Mouse (Mus musculus) lung, adult 2 months (tissue): ENCODE data around the gene Arhgap25.

ENCODE experiments used
- CTCF ChIP-seq: fragments of 200-500 bp; IDR thresholded peaks from 2 replicates; pipeline ENCODE4 v1.5.1; 2011; ENCODE audit warnings: mild to moderate bottlenecking, low read length, control low read depth; ENCODE audit not compliant: insufficient read depth
- POLR2A ChIP-seq: fragments of 200-500 bp; IDR thresholded peaks from 2 replicates; pipeline ENCODE4 v1.6.1; 2011; ENCODE audit warnings: low read depth, mild to moderate bottlenecking, control low read depth, low read length, borderline replicate concordance; ENCODE audit errors: extremely low read depth

DNA sequence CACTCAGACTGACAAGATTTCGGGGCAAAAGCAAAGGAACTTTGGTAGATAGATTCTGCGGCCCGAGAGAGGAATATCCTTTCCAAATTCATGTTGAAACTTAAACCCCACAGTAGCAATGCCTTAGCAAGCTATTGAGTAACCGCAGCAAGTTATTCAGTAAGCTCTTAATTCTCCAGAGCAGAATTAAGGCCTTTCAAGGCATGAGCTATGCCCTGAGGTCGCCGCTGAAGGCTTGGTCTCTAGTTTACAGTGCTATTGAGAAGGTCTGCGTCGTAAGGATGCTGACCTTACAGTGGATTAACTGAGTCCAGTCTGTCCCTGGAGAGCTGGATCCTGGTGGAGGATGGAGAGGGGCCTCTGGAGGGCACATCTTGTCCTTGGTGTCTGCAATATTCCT, 12.5 kb downstream of the Arhgap25 start:
- no peak for TF ChIP-seq CTCF
- TF ChIP-seq POLR2A: no peak
